Mouse (Mus musculus): ENCODE data around the gene Smoc2. TPM values are rescaled to one million over a fixed set of nuclear protein-coding genes. Genes with fewer than 3 reads are reported as not detected.

Gene Smoc2
- polyA plus RNA-seq, 1 experiment from 2014 or later = 0.92 TPM

GRCm38 (mm10) chr17:14317439-14317838, 38.1 kb downstream of the Smoc2 start:
- no peak overlapping the region for H3K27ac ChIP-seq (replicated peaks; ENCODE audit: low read depth, low read length)
- H3K27me3 ChIP-seq (ENCODE audit: control insufficient read depth, insufficient read depth, low read length) = no peaks in the 10 kb centered on the region
- no peaks in the 10 kb centered on the region for H3K9me3 ChIP-seq (ENCODE audit: control insufficient read depth, low read length)
- 79% methylated on average over 4 of the region's 4 CpGs for WGBS
- no peaks in the 10 kb centered on the region for H3K36me3 ChIP-seq (ENCODE audit: control insufficient read depth, insufficient read depth, low read length)
- DNase-seq (no peak), ATAC-seq (ENCODE audit: low FRiP score, low TSS enrichment) (no peak)
- H3K4me3 ChIP-seq (replicated peaks; ENCODE audit: low read depth, low read length) = no peak overlapping the region
- no peak overlapping the region for H3K4me2 ChIP-seq (ENCODE audit: low read length)
- H3K9ac ChIP-seq (replicated peaks; ENCODE audit: low read length) = no peak overlapping the region
- no peaks in the 10 kb centered on the region for H3K4me1 ChIP-seq (ENCODE audit: control insufficient read depth, insufficient read depth, low read length)

- H3K9ac ChIP-seq (replicated peaks; ENCODE audit: low read length) = no peak overlapping the region
- H3K4me1 ChIP-seq (ENCODE audit: control insufficient read depth, insufficient read depth, low read length) = no peaks in the 10 kb centered on the region
- no peaks in the 10 kb centered on the region for H3K9me3 ChIP-seq (ENCODE audit: control insufficient read depth, low read length)
- H3K27me3 ChIP-seq (ENCODE audit: control insufficient read depth, insufficient read depth, low read length) = no peaks in the 10 kb centered on the region
- 60% methylated on average over 7 of the region's 7 CpGs for WGBS
- H3K36me3 ChIP-seq (ENCODE audit: control insufficient read depth, insufficient read depth, low read length) = no peaks in the 10 kb centered on the region
- no peak overlapping the region for H3K27ac ChIP-seq (replicated peaks; ENCODE audit: low read depth, low read length)
- H3K4me2 ChIP-seq (ENCODE audit: low read length) = no peak overlapping the region
- ATAC-seq (ENCODE audit: low FRiP score, low TSS enrichment) = no peak
- DNase-seq = peak; percentile 18
- H3K4me3 ChIP-seq (replicated peaks; ENCODE audit: low read depth, low read length) = no peak overlapping the region
These were observed 46.9 kb downstream of the Smoc2 start for GRCm38 (mm10) chr17:14326156-14326555.

- Histone ChIP-seq H3K27ac (replicated peaks; ENCODE audit: low read depth, low read length) (no peak overlapping the region), H3K27me3 (ENCODE audit: control insufficient read depth, insufficient read depth, low read length) (no peaks in the 10 kb centered on the region), H3K9ac (replicated peaks; ENCODE audit: low read length) (no peak overlapping the region), H3K9me3 (ENCODE audit: control insufficient read depth, low read length) (no peaks in the 10 kb centered on the region), H3K4me1 (ENCODE audit: control insufficient read depth, insufficient read depth, low read length) (no peaks in the 10 kb centered on the region), H3K36me3 (ENCODE audit: control insufficient read depth, insufficient read depth, low read length) (no peaks in the 10 kb centered on the region), H3K4me3 (replicated peaks; ENCODE audit: low read depth, low read length) (no peak overlapping the region), H3K4me2 (ENCODE audit: low read length) (no peak overlapping the region)
- no peak for DNase-seq
- ATAC-seq (ENCODE audit: low FRiP score, low TSS enrichment) = no peak
- WGBS = 54% methylated on average over 9 of the region's 9 CpGs
These were observed 48.7 kb downstream of the Smoc2 start for GRCm38 (mm10) chr17:14328037-14328436.

- H3K4me2 ChIP-seq (ENCODE audit: low read length) = no peak overlapping the region
- no peak overlapping the region for H3K27ac ChIP-seq (replicated peaks; ENCODE audit: low read depth, low read length)
- H3K9me3 ChIP-seq (ENCODE audit: control insufficient read depth, low read length) = no peaks in the 10 kb centered on the region
- H3K4me3 ChIP-seq (replicated peaks; ENCODE audit: low read depth, low read length) = no peak overlapping the region
- WGBS = 92% methylated on average over 7 of the region's 7 CpGs
- H3K27me3 ChIP-seq (ENCODE audit: control insufficient read depth, insufficient read depth, low read length) = no peaks in the 10 kb centered on the region
- ATAC-seq (ENCODE audit: low FRiP score, low TSS enrichment) = no peak
- H3K4me1 ChIP-seq (ENCODE audit: control insufficient read depth, insufficient read depth, low read length) = no peaks in the 10 kb centered on the region
- no peak overlapping the region for H3K9ac ChIP-seq (replicated peaks; ENCODE audit: low read length)
- no peak for DNase-seq
- no peaks in the 10 kb centered on the region for H3K36me3 ChIP-seq (ENCODE audit: control insufficient read depth, insufficient read depth, low read length)
These were observed 51.2 kb downstream of the Smoc2 start for GRCm38 (mm10) chr17:14330498-14330897.

- Histone ChIP-seq H3K4me1 (ENCODE audit: control insufficient read depth, insufficient read depth, low read length) (no peaks in the 10 kb centered on the region), H3K27me3 (ENCODE audit: control insufficient read depth, insufficient read depth, low read length) (no peaks in the 10 kb centered on the region), H3K36me3 (ENCODE audit: control insufficient read depth, insufficient read depth, low read length) (no peaks in the 10 kb centered on the region), H3K4me3 (replicated peaks; ENCODE audit: low read depth, low read length) (no peak overlapping the region), H3K9ac (replicated peaks; ENCODE audit: low read length) (no peak overlapping the region), H3K4me2 (ENCODE audit: low read length) (no peak overlapping the region), H3K9me3 (ENCODE audit: control insufficient read depth, low read length) (no peaks in the 10 kb centered on the region), H3K27ac (replicated peaks; ENCODE audit: low read depth, low read length) (no peak overlapping the region)
- 20% methylated on average over 5 of the region's 5 CpGs for WGBS
- DNase-seq = peak; percentile 9
- ATAC-seq (ENCODE audit: low FRiP score, low TSS enrichment) = no peak
These were observed 60.7 kb downstream of the Smoc2 start for GRCm38 (mm10) chr17:14339932-14340557.

GRCm38 (mm10) chr17:14340736-14341135, 61.4 kb downstream of the Smoc2 start:
- Histone ChIP-seq H3K9me3 (ENCODE audit: control insufficient read depth, low read length) (no peaks in the 10 kb centered on the region), H3K4me3 (replicated peaks; ENCODE audit: low read depth, low read length) (no peak overlapping the region), H3K27me3 (ENCODE audit: control insufficient read depth, insufficient read depth, low read length) (no peaks in the 10 kb centered on the region), H3K9ac (replicated peaks; ENCODE audit: low read length) (no peak overlapping the region), H3K4me1 (ENCODE audit: control insufficient read depth, insufficient read depth, low read length) (no peaks in the 10 kb centered on the region), H3K36me3 (ENCODE audit: control insufficient read depth, insufficient read depth, low read length) (no peaks in the 10 kb centered on the region), H3K4me2 (ENCODE audit: low read length) (no peak overlapping the region), H3K27ac (replicated peaks; ENCODE audit: low read depth, low read length) (no peak overlapping the region)
- ATAC-seq (ENCODE audit: low FRiP score, low TSS enrichment) = no peak
- DNase-seq = no peak
- 85% methylated on average over 2 of the region's 2 CpGs for WGBS

- H3K27me3 ChIP-seq (ENCODE audit: control insufficient read depth, insufficient read depth, low read length) = no peaks in the 10 kb centered on the region
- no peaks in the 10 kb centered on the region for H3K4me1 ChIP-seq (ENCODE audit: control insufficient read depth, insufficient read depth, low read length)
- H3K36me3 ChIP-seq (ENCODE audit: control insufficient read depth, insufficient read depth, low read length) = no peaks in the 10 kb centered on the region
- no peak overlapping the region for H3K4me3 ChIP-seq (replicated peaks; ENCODE audit: low read depth, low read length)
- no peaks in the 10 kb centered on the region for H3K9me3 ChIP-seq (ENCODE audit: control insufficient read depth, low read length)
- H3K9ac ChIP-seq (replicated peaks; ENCODE audit: low read length) = no peak overlapping the region
- no peak for DNase-seq
- no peak overlapping the region for H3K27ac ChIP-seq (replicated peaks; ENCODE audit: low read depth, low read length)
- WGBS = 40% methylated on average over 8 of the region's 8 CpGs
- no peak overlapping the region for H3K4me2 ChIP-seq (ENCODE audit: low read length)
- no peak for ATAC-seq (ENCODE audit: low FRiP score, low TSS enrichment)
These were observed 63.2 kb downstream of the Smoc2 start for GRCm38 (mm10) chr17:14342511-14342910.

- ATAC-seq (ENCODE audit: low FRiP score, low TSS enrichment) = no peak
- H3K9me3 ChIP-seq (ENCODE audit: control insufficient read depth, low read length) = no peaks in the 10 kb centered on the region
- H3K27ac ChIP-seq (replicated peaks; ENCODE audit: low read depth, low read length) = no peak overlapping the region
- WGBS = 93% methylated on average over 12 of the region's 12 CpGs
- no peak overlapping the region for H3K4me2 ChIP-seq (ENCODE audit: low read length)
- no peak overlapping the region for H3K9ac ChIP-seq (replicated peaks; ENCODE audit: low read length)
- H3K36me3 ChIP-seq (ENCODE audit: control insufficient read depth, insufficient read depth, low read length) = no peaks in the 10 kb centered on the region
- no peaks in the 10 kb centered on the region for H3K27me3 ChIP-seq (ENCODE audit: control insufficient read depth, insufficient read depth, low read length)
- no peak for DNase-seq
- H3K4me3 ChIP-seq (replicated peaks; ENCODE audit: low read depth, low read length) = no peak overlapping the region
- H3K4me1 ChIP-seq (ENCODE audit: control insufficient read depth, insufficient read depth, low read length) = no peaks in the 10 kb centered on the region
These were observed 64.1 kb downstream of the Smoc2 start for GRCm38 (mm10) chr17:14343442-14343841.

- H3K36me3 ChIP-seq (ENCODE audit: control insufficient read depth, insufficient read depth, low read length) = no peaks in the 10 kb centered on the region
- no peak for DNase-seq
- no peak overlapping the region for H3K4me2 ChIP-seq (ENCODE audit: low read length)
- no peak for ATAC-seq (ENCODE audit: low FRiP score, low TSS enrichment)
- H3K27me3 ChIP-seq (ENCODE audit: control insufficient read depth, insufficient read depth, low read length) = no peaks in the 10 kb centered on the region
- no peak overlapping the region for H3K4me3 ChIP-seq (replicated peaks; ENCODE audit: low read depth, low read length)
- H3K4me1 ChIP-seq (ENCODE audit: control insufficient read depth, insufficient read depth, low read length) = no peaks in the 10 kb centered on the region
- no peak overlapping the region for H3K27ac ChIP-seq (replicated peaks; ENCODE audit: low read depth, low read length)
- WGBS = 75% methylated on average over 4 of the region's 4 CpGs
- no peaks in the 10 kb centered on the region for H3K9me3 ChIP-seq (ENCODE audit: control insufficient read depth, low read length)
- no peak overlapping the region for H3K9ac ChIP-seq (replicated peaks; ENCODE audit: low read length)
These were observed 66.2 kb downstream of the Smoc2 start for GRCm38 (mm10) chr17:14345556-14345955.

Data from midbrain, embryonic 14.5 days (tissue).